Mouse (Mus musculus): ENCODE measurements at regions not wholly inside any gene's neighbourhood (a gene's known extent, or its start where the extent isn't known, plus 50 kb on each side); places are given as distances from the start of the nearest gene placed in this dataset.
A peak's percentile ranks its signal among the peaks of the same experiment; 100 is the strongest.
"Not testable (repeated sequence)": the region's sequence is repeated elsewhere in the genome, so short reads cannot be mapped to it uniquely, and the experiment has no call there.

DNA sequence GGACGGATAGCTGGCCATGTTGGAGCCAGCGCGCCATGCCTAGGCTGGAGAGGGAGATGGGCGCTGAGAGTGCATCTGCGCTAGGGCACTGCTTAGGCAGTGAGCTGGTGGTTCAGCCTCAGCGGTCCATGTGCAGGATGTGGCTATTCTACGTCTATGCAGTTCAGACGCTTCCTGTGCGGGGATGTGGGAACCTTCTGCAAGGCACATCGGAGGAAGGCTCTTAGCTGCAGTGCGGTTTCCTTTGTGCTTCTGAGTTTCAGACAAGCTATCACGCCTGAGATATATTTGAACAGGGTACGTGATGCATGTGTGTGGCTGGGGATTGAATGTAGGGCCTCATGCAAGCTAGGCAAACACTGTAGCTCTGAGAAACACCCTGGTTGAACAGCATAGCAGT lies 54.4 kb upstream of the Lrpprc start:
- 0 out of 2 replicates have a peak, but pooled peaks cover 2% of the 10 kb centered on the region for H3K27me3 ChIP-seq
- peaks cover 10% of the 10 kb centered on the region for H3K4me1 ChIP-seq
- H3K9me3 ChIP-seq, result no peaks in the 10 kb centered on the region
- H3K4me2 ChIP-seq, result no peak overlapping the region
- ATAC-seq (ENCODE audit: low FRiP score), result no peak
- H3K4me3 ChIP-seq (replicated peaks), result no peak overlapping the region
- H3K9ac ChIP-seq, result no peak overlapping the region
- H3K27ac ChIP-seq, result no peak overlapping the region
- WGBS, result 91% methylated on average over 13 of the region's 13 CpGs
- H3K36me3 ChIP-seq (replicated peaks), result no peaks in the 10 kb centered on the region

DNA sequence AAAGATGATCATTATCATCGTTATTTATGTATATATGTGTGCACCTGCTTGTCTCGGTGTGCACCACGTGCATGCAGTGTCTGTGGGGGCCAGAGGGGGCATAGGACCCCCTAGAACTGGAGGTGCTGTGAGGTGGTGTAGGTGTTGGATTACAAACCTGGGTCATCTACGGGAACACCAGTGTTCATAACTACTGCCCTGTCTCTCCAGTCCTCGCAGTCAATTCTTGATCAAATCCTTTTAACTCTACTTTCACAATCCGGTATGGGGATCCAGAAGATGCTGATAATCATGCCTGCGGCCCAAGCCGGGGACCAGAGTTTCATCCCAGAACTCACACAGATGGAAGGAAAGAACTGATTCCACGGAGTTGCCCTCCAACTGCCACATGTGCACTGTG lies 55.6 kb upstream of the Lrpprc start:
- Histone ChIP-seq H3K27me3 (0 out of 2 replicates have a peak, but pooled peaks cover 3% of the 10 kb centered on the region), H3K9me3 (no peaks in the 10 kb centered on the region), H3K4me1 (peaks cover 10% of the 10 kb centered on the region), H3K4me3 (replicated peaks) (no peak overlapping the region), H3K27ac (no peak overlapping the region), H3K4me2 (no peak overlapping the region), H3K36me3 (replicated peaks) (no peaks in the 10 kb centered on the region), H3K9ac (no peak overlapping the region)
- ATAC-seq (ENCODE audit: low FRiP score), result no peak
- WGBS, result 90% methylated on average over 9 of the region's 9 CpGs

DNA sequence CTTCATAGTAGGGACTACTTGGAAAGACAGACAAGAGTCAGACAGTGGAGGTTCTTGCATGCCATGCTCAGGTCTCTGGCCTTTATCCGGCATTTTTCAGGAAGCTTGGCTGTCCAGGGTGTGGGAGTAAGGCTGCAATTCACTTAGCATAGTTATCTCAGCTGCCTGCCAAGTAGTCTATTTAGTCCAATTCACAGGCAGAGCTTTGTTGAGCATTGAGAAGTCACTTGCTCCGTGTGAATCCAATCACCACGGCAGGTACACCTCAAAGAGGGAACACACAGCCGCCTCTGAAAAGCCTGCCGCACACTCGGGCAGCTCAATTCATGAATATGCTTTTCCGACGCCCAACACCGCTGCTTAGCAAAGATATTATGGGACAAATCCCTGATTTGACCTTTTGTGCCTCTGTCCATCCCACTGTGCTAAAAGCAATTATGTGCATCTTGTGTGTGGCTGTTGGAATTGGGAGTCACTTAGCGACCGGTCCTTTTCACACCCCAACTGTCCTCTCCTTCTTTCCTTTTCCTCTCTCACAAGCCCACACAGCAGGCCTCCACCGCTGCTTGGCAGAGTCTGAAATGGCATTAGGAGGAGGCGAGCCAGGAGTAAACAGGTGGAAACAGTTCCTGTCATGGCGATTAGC lies 57.9 kb upstream of the Lrpprc start:
- 16% methylated on average over 14 of the region's 14 CpGs for WGBS
- peak overlapping the region; percentile 8; the same call in 1 of the 2 replicates for H3K4me2 ChIP-seq
- peaks cover 10% of the 10 kb centered on the region for H3K4me1 ChIP-seq
- 0 out of 2 replicates have a peak, but pooled peaks cover 3% of the 10 kb centered on the region for H3K27me3 ChIP-seq
- no peak overlapping the region for H3K4me3 ChIP-seq (replicated peaks)
- no peak overlapping the region for H3K27ac ChIP-seq
- H3K9me3 ChIP-seq, result no peaks in the 10 kb centered on the region
- no peak overlapping the region for H3K9ac ChIP-seq
- no peaks in the 10 kb centered on the region for H3K36me3 ChIP-seq (replicated peaks)
- ATAC-seq (ENCODE audit: low FRiP score), result no peak

DNA sequence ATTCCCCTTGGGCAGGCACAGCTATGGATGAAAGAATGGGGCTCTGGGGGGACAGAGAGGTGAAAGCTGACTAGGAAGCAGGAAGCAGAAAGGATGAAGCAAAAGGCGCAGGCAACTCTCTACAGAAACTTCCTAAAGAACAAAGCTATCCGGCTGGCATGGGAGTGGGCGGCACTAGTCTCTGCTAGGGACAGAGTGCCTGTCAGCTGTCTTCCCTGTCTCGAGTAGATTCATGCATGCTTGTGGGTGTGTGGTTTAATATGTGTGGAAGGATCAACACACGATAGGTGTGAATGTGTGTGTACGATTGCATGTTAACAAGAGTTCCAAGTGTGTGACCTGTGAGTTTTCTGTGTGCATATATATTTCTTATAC lies 58.4 kb upstream of the Lrpprc start:
- Histone ChIP-seq H3K36me3 (replicated peaks) (no peaks in the 10 kb centered on the region), H3K9me3 (no peaks in the 10 kb centered on the region), H3K4me1 (peaks cover 10% of the 10 kb centered on the region), H3K9ac (no peak overlapping the region), H3K27ac (no peak overlapping the region), H3K4me2 (peak overlapping the region; percentile 8; the same call in 1 of the 2 replicates), H3K4me3 (replicated peaks) (no peak overlapping the region), H3K27me3 (0 out of 2 replicates have a peak, but pooled peaks cover 3% of the 10 kb centered on the region)
- 49% methylated on average over 6 of the region's 6 CpGs for WGBS
- no peak for ATAC-seq (ENCODE audit: low FRiP score)

DNA sequence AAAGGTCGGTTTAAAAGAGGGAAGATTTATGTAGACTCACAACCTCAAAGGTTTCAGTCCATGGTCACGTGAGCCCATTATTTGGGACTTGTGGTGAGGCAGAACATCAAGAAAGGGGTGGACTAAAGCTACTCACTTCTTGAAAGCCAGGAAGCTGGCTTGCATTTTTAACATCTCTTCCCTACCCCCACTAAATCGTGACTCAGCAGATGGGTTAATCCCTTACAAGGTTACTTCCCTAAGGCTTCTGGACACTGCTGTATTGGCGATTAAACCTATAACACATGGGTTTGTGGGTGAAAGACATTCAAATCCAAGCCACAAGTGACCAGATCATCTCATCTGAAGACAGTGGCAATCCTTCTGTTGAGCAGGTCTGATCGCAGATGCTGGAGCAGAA lies 59.9 kb upstream of the Lrpprc start:
- no peak overlapping the region for H3K27ac ChIP-seq
- H3K4me1 ChIP-seq, result peaks cover 11% of the 10 kb centered on the region
- no peaks in the 10 kb centered on the region for H3K9me3 ChIP-seq
- H3K4me2 ChIP-seq, result no peak overlapping the region
- H3K36me3 ChIP-seq (replicated peaks), result no peaks in the 10 kb centered on the region
- H3K9ac ChIP-seq, result no peak overlapping the region
- H3K4me3 ChIP-seq (replicated peaks), result no peak overlapping the region
- ATAC-seq (ENCODE audit: low FRiP score), result no peak
- 0 out of 2 replicates have a peak, but pooled peaks cover 3% of the 10 kb centered on the region for H3K27me3 ChIP-seq
- 78% methylated on average over 5 of the region's 5 CpGs for WGBS

DNA sequence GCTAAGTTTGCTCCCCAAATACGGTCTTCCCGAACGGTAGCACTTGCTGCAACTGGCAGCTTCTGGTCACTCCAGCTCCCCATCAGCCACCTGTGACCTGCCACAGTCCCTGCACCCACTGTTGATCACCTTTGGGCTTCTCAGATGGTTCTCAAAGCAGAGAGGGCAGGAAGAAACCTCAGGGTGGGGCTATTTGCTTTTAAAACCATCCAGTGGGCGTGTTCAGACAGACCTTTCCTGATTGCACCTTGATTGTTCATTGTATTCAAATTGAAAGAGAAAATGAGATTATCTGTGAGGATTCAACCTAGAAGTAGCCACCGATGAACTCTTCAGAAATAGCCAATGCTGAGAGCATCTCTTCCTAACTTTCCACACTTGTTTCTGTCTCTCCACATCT lies 60.3 kb upstream of the Lrpprc start:
- H3K9me3 ChIP-seq, result no peaks in the 10 kb centered on the region
- H3K36me3 ChIP-seq (replicated peaks), result no peaks in the 10 kb centered on the region
- H3K27me3 ChIP-seq, result 0 out of 2 replicates have a peak, but pooled peaks cover 3% of the 10 kb centered on the region
- no peak overlapping the region for H3K27ac ChIP-seq
- no peak overlapping the region for H3K4me2 ChIP-seq
- H3K4me1 ChIP-seq, result peaks cover 12% of the 10 kb centered on the region
- 84% methylated on average over 5 of the region's 5 CpGs for WGBS
- H3K4me3 ChIP-seq (replicated peaks), result no peak overlapping the region
- ATAC-seq (ENCODE audit: low FRiP score), result no peak
- no peak overlapping the region for H3K9ac ChIP-seq

DNA sequence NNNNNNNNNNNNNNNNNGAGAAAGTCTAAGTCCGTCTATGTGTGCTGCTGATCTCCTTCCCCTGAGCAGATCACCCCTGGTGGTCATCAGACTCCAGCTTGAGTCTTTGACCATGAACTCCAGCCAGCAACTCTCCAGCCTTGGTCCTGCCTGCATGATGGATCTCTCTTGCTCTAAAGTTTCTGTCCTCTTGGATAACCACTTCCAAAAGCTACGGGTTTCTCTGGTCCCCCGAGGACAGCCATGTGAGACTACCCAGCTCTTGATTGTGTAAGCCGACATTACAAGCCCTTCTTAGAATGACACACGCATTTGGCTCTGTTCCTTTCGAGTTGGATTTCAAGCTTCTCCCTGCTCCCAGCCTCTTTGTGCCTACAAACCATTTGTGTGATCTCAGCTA lies 66.4 kb upstream of the Lrpprc start:
- Histone ChIP-seq H3K4me1 (0 out of 2 replicates have a peak, but pooled peaks cover 3% of the 10 kb centered on the region), H3K27ac (no peak overlapping the region), H3K36me3 (replicated peaks) (no peaks in the 10 kb centered on the region), H3K9ac (no peak overlapping the region), H3K27me3 (no peaks in the 10 kb centered on the region), H3K4me2 (no peak overlapping the region), H3K9me3 (no peaks in the 10 kb centered on the region), H3K4me3 (replicated peaks) (no peak overlapping the region)
- no peak for ATAC-seq (ENCODE audit: low FRiP score)
- 89% methylated on average over 6 of the region's 6 CpGs for WGBS

DNA sequence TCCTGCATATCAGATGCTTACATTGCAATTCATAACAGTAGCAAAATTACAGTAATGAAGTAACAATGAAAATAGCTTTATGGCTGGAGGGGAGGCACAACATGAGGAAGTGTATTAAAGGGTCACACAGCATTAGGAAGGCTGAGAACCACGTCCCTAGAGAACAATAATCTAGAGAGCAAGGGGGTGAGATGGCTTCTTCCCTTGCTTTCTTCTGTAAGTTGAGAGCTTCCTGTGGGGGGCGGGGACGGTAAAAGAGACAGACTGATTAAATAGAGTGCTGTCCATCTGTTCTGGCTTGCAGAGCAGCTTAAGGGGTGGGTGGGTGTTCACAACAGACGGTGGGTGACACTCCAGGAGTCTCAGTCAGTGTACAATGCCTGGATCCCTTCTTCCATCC lies 68.2 kb upstream of the Lrpprc start:
- ATAC-seq (ENCODE audit: low FRiP score), result no peak
- H3K9me3 ChIP-seq, result no peaks in the 10 kb centered on the region
- no peaks in the 10 kb centered on the region for H3K27me3 ChIP-seq
- H3K9ac ChIP-seq, result no peak overlapping the region
- H3K4me2 ChIP-seq, result no peak overlapping the region
- 0 out of 2 replicates have a peak, but pooled peaks cover 3% of the 10 kb centered on the region for H3K4me1 ChIP-seq
- H3K4me3 ChIP-seq (replicated peaks), result no peak overlapping the region
- 59% methylated on average over 4 of the region's 4 CpGs for WGBS
- H3K27ac ChIP-seq, result no peak overlapping the region
- no peaks in the 10 kb centered on the region for H3K36me3 ChIP-seq (replicated peaks)

DNA sequence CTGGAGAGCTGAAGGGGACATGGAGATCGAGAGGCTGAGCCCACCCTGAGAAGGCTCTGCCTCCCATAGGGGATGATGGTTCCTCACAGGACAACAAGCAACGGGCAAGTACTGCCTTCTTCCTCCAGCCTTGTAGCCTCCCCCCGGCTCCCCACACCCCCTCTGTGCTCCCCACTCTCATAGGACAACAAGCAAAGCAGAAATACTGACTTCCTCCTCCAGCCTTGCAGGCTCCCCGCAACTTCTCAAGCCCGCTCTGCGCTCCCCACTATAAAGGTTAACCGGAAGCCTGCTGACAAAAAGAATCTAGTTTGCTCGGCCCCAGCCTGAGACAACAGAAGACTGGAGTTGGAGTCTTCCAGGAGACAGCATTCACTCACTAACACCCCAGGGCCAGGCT lies 69.3 kb upstream of the Lrpprc start:
- H3K27me3 ChIP-seq, result no peaks in the 10 kb centered on the region
- 77% methylated on average over 8 of the region's 8 CpGs for WGBS
- no peaks in the 10 kb centered on the region for H3K9me3 ChIP-seq
- no peaks in the 10 kb centered on the region for H3K36me3 ChIP-seq (replicated peaks)
- H3K4me3 ChIP-seq (replicated peaks), result no peak overlapping the region
- H3K4me2 ChIP-seq, result no peak overlapping the region
- H3K9ac ChIP-seq, result no peak overlapping the region
- H3K27ac ChIP-seq, result no peak overlapping the region
- H3K4me1 ChIP-seq, result 0 out of 2 replicates have a peak, but pooled peaks cover 3% of the 10 kb centered on the region
- no peak for ATAC-seq (ENCODE audit: low FRiP score)

DNA sequence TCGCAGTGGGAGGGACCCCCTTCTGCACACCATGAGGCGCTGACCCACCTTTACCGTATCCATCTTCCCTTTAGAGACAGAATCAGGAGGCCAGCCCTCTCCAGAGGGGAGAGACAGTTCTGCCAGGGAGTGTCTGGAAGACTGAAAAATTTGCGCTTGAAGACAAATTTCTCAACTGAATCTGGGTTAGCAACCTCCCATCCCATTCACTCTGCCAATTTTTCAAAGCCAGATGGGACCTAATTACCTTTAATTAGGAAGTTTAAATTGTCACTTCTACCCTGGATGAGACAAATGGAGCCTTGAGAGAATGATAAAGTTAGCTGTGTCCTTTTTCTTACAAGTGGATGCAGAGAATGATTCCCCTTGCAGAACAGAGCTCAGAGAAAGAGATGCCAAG lies 70.2 kb upstream of the Lrpprc start:
- Histone ChIP-seq H3K4me2 (no peak overlapping the region), H3K27me3 (no peaks in the 10 kb centered on the region), H3K4me3 (replicated peaks) (no peak overlapping the region), H3K9ac (no peak overlapping the region), H3K4me1 (no peaks in the 10 kb centered on the region), H3K36me3 (replicated peaks) (no peaks in the 10 kb centered on the region), H3K9me3 (no peaks in the 10 kb centered on the region), H3K27ac (no peak overlapping the region)
- ATAC-seq (ENCODE audit: low FRiP score), result no peak
- WGBS, result 78% methylated on average over 4 of the region's 4 CpGs

DNA sequence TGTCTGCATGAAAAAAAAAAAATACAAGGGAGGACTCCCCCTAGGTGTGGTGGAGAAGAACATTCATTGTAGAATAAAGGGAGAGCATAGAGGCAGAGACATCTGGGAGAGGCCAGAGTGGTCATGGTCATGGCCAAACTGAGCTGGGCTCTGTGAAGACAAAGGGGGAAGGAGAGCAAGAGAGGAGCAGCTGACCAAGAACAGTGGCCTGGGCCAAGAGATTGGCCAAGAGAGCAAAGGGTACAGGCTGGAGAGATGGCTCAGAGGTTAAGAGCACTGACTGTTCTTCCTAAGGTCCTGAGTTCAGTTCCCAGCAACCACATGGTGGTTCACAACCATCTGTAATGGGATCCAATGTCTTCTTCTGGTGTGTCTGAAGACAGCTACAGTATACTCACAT lies 73.6 kb upstream of the Lrpprc start:
- H3K27me3 ChIP-seq; ATAC-seq (ENCODE audit: low FRiP score); H3K4me1 ChIP-seq; H3K9me3 ChIP-seq; H3K4me2 ChIP-seq; H3K9ac ChIP-seq; H3K36me3 ChIP-seq (replicated peaks); H3K4me3 ChIP-seq (replicated peaks); H3K27ac ChIP-seq: not testable (repeated sequence)

DNA sequence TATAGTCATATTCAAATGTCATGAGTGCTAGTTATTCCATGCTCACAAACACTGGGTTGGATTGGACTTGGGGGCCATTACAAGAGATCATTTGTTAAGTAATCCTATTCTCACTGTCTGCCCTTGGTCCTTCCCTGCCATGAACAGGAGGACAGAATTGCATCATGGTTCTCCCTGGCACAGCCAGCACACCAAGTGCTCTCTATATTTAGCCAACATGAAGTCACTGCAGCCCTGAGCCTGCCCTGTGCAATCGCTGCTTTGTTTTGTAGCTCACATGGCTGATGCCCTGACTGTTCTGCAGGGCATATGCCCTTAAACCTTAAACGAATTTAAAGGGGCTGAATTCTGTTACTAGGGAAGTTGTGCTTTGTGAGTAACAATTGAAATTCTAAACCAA lies 74.6 kb upstream of the Lrpprc start:
- no peak for ATAC-seq (ENCODE audit: low FRiP score)
- Histone ChIP-seq H3K9ac (no peak overlapping the region), H3K4me1 (no peaks in the 10 kb centered on the region), H3K4me3 (replicated peaks) (no peak overlapping the region), H3K4me2 (no peak overlapping the region), H3K27ac (no peak overlapping the region), H3K27me3 (no peaks in the 10 kb centered on the region), H3K36me3 (replicated peaks) (no peaks in the 10 kb centered on the region), H3K9me3 (0 out of 2 replicates have a peak, but pooled peaks cover 4% of the 10 kb centered on the region)
- WGBS, result 58% methylated on average over 2 of the region's 2 CpGs

DNA sequence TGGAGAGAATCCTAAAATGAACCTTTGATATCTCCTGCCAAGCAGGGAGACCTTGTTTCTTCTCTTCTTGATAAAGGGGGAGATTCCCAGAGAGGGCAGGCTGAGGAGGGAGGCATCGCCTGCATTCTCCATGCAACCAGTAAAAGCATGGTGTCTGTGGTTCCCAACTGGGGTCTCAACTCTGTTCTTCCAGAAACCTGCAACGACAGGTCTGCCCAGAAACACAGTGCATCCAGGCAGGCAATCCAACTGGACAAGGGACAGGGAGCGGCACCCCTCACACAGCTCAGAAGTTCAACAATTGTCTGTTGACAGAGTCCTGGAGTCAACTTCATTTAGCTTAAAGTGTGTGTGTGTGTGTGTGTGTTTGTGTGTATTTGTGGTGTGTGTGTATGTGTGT lies 75.0 kb upstream of the Lrpprc start:
- no peak for ATAC-seq (ENCODE audit: low FRiP score)
- H3K9ac ChIP-seq, result no peak overlapping the region
- no peaks in the 10 kb centered on the region for H3K36me3 ChIP-seq (replicated peaks)
- no peaks in the 10 kb centered on the region for H3K4me1 ChIP-seq
- 0 out of 2 replicates have a peak, but pooled peaks cover 4% of the 10 kb centered on the region for H3K9me3 ChIP-seq
- H3K4me3 ChIP-seq (replicated peaks), result no peak overlapping the region
- no peak overlapping the region for H3K27ac ChIP-seq
- 73% methylated on average over 3 of the region's 3 CpGs for WGBS
- no peak overlapping the region for H3K4me2 ChIP-seq
- no peaks in the 10 kb centered on the region for H3K27me3 ChIP-seq
